Mouse (Mus musculus) frontal cortex, adult 2 months (tissue): ENCODE measurements at regions not wholly inside any gene's neighbourhood (a gene's known extent, or its start where the extent isn't known, plus 50 kb on each side); places are given as distances from the start of the nearest gene placed in this dataset.

Source experiments
- DNase-seq, 2 experiments: peaks; one replicate each; pipeline ENCODE4 v3.0.0; 2022; ENCODE audit warnings: low spot score in 1 of 2; ENCODE audit errors: extremely low spot score in 1 of 2

DNA sequence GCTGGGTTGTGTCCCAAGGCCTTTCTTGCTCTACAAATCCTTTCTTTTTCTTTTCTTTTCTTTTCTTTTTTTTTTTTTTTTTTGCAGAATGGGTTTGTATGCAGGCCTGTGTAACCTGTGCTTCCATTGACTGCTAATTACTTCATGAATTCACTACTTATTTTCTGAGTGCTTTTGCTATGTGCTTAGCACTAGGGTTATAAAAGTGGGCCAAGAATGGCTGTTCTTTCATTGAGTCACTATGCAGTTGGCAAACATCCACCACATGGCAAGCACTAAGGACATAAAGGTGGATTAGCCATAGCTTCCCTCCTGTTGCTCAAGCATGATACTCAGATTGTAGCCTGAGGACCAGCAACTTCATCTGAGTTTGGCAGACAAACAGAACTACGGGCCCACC lies 1641.8 kb upstream of the Gm7489 start:
- no peak for DNase-seq
